Mouse (Mus musculus) neural tube, embryonic 14.5 days (tissue): ENCODE measurements around the gene Maml3. TPM values are rescaled to one million over a fixed set of nuclear protein-coding genes. Genes with fewer than 3 reads are reported as not detected.

ENCODE experiments used
- ATAC-seq: fragments of 200-750 bp; cut with Nextera tagmentation; 2 replicates; pipeline ENCODE4 v1.8.0; 2017; ENCODE audit warnings: low read depth, mild to moderate bottlenecking, moderate TSS enrichment, moderate library complexity
- H3K27ac ChIP-seq: fragments of 300-500 bp; sonication (generic); 2 replicates; pipeline ENCODE4 v1.5.1; 2014; ENCODE audit warnings: low read depth, mild to moderate bottlenecking, control low read depth, low read length, moderate library complexity, mixed read lengths
- H3K27me3 ChIP-seq: fragments of 300-500 bp; sonication (generic); 2 replicates; pipeline ENCODE4 v1.6.1; 2014; ENCODE audit warnings: low read length; ENCODE audit not compliant: control insufficient read depth, insufficient read depth
- H3K36me3 ChIP-seq: fragments of 300-500 bp; sonication (generic); 2 replicates; pipeline ENCODE4 v1.6.1; 2014; ENCODE audit warnings: low read length, mixed read lengths; ENCODE audit not compliant: control insufficient read depth, insufficient read depth
- H3K4me1 ChIP-seq: fragments of 300-500 bp; sonication (generic); 2 replicates; pipeline ENCODE4 v1.6.1; 2014; ENCODE audit warnings: low read length; ENCODE audit not compliant: control insufficient read depth, insufficient read depth
- H3K4me2 ChIP-seq: fragments of 300-500 bp; sonication (generic); 2 replicates; pipeline ENCODE4 v1.6.1; 2014; ENCODE audit warnings: mild to moderate bottlenecking, low read depth, low read length, control low read depth
- H3K4me3 ChIP-seq: fragments of 300-500 bp; sonication (generic); 2 replicates; pipeline ENCODE4 v1.5.1; 2014; ENCODE audit warnings: low read depth, low read length, control low read depth, mixed read lengths
- H3K9ac ChIP-seq: fragments of 300-500 bp; sonication (generic); replicated peaks from 2 replicates; pipeline ENCODE4 v1.6.1; 2014; ENCODE audit warnings: low read depth, mild to moderate bottlenecking, control low read depth, low read length, mixed read lengths
- H3K9me3 ChIP-seq: fragments of 300-500 bp; sonication (generic); 2 replicates; pipeline ENCODE4 v1.6.1; 2016; ENCODE audit warnings: low read length; ENCODE audit not compliant: control insufficient read depth
- WGBS: fragments of 180-500 bp; shearing (Covaris S2); extraction: QIAGEN DNeasy Blood & Tissue Kit; methylation state at CpG from one replicate; pipeline ENCODE4 v1.1.7; 2014; 5-methylcytosine and 5-hydroxymethylcytosine counted together
- polyA plus RNA-seq: library from polyadenylated mRNA; unstranded; fragments of >200 nt; fragmentation: Nextera tagmentation; extraction: Ambion mirVana; gene quantifications from 2 replicates; pipeline ENCODE4 v1.2.1, GENCODE M21; 2014

The Maml3 gene
- polyA plus RNA-seq, 1 experiment from 2014 or later, result 8.2 TPM

GRCm38 (mm10) chr3:51914900-51915299, 190.0 kb downstream of the Maml3 start:
- ATAC-seq, result no peak
- Histone ChIP-seq H3K9ac (no peak overlapping the region), H3K36me3 (no peaks in the 10 kb centered on the region), H3K4me3 (no peak overlapping the region), H3K27ac (no peak overlapping the region), H3K4me1 (0 out of 2 replicates have a peak, but pooled peaks cover 13% of the 10 kb centered on the region), H3K4me2 (no peak overlapping the region), H3K9me3 (no peaks in the 10 kb centered on the region), H3K27me3 (no peaks in the 10 kb centered on the region)
- 83% methylated on average over 4 of the region's 4 CpGs for WGBS

GRCm38 (mm10) chr3:51913498-51913897, 191.4 kb downstream of the Maml3 start:
- 80% methylated on average over 8 of the region's 8 CpGs for WGBS

GRCm38 (mm10) chr3:51912214-51912613, 192.7 kb downstream of the Maml3 start:
- no peak for ATAC-seq
- no peak overlapping the region for H3K27ac ChIP-seq

More at GRCm38 (mm10) chr3:51913498-51913897, 191.4 kb downstream of the Maml3 start:
- no peaks in the 10 kb centered on the region for H3K36me3 ChIP-seq
- H3K4me2 ChIP-seq, result no peak overlapping the region
- H3K27ac ChIP-seq, result no peak overlapping the region
- no peak overlapping the region for H3K4me3 ChIP-seq
- 0 out of 2 replicates have a peak, but pooled peaks cover 13% of the 10 kb centered on the region for H3K4me1 ChIP-seq
- H3K27me3 ChIP-seq, result no peaks in the 10 kb centered on the region
- no peak for ATAC-seq
- no peak overlapping the region for H3K9ac ChIP-seq
- no peaks in the 10 kb centered on the region for H3K9me3 ChIP-seq

GRCm38 (mm10) chr3:51908437-51908990, 196.4 kb downstream of the Maml3 start:
- no peak overlapping the region for H3K27ac ChIP-seq
- H3K4me3 ChIP-seq, result no peak overlapping the region
- WGBS, result 32% methylated on average over 14 of the region's 14 CpGs
- no peaks in the 10 kb centered on the region for H3K27me3 ChIP-seq
- H3K4me2 ChIP-seq, result no peak overlapping the region
- ATAC-seq, result no peak
- H3K9ac ChIP-seq, result no peak overlapping the region
- no peaks in the 10 kb centered on the region for H3K36me3 ChIP-seq
- H3K4me1 ChIP-seq, result 0 out of 2 replicates have a peak, but pooled peaks cover 9% of the 10 kb centered on the region
- H3K9me3 ChIP-seq, result no peaks in the 10 kb centered on the region

More at GRCm38 (mm10) chr3:51912214-51912613, 192.7 kb downstream of the Maml3 start:
- Histone ChIP-seq H3K4me2 (no peak overlapping the region), H3K4me3 (no peak overlapping the region), H3K9ac (no peak overlapping the region), H3K36me3 (no peaks in the 10 kb centered on the region), H3K27me3 (no peaks in the 10 kb centered on the region), H3K4me1 (0 out of 2 replicates have a peak, but pooled peaks cover 13% of the 10 kb centered on the region), H3K9me3 (no peaks in the 10 kb centered on the region)
- 59% methylated on average over 8 of the region's 8 CpGs for WGBS

GRCm38 (mm10) chr3:51907113-51907860, 197.6 kb downstream of the Maml3 start:
- Histone ChIP-seq H3K27me3 (no peaks in the 10 kb centered on the region), H3K27ac (no peak overlapping the region), H3K4me2 (no peak overlapping the region), H3K36me3 (no peaks in the 10 kb centered on the region), H3K4me3 (no peak overlapping the region), H3K9ac (no peak overlapping the region), H3K9me3 (no peaks in the 10 kb centered on the region), H3K4me1 (0 out of 2 replicates have a peak, but pooled peaks cover 6% of the 10 kb centered on the region)
- 61% methylated on average over 10 of the region's 10 CpGs for WGBS
- 0 out of 2 replicates have a peak, but pooled peaks have one; percentile 32 for ATAC-seq

GRCm38 (mm10) chr3:51905903-51906302, 199.0 kb downstream of the Maml3 start:
- H3K4me3 ChIP-seq, result no peak overlapping the region
- 0 out of 2 replicates have a peak, but pooled peaks cover 7% of the 10 kb centered on the region for H3K4me1 ChIP-seq
- ATAC-seq, result no peak
- no peak overlapping the region for H3K27ac ChIP-seq
- H3K4me2 ChIP-seq, result no peak overlapping the region
- no peak overlapping the region for H3K9ac ChIP-seq
- H3K9me3 ChIP-seq, result no peaks in the 10 kb centered on the region
- no peaks in the 10 kb centered on the region for H3K36me3 ChIP-seq
- 81% methylated on average over 9 of the region's 9 CpGs for WGBS
- no peaks in the 10 kb centered on the region for H3K27me3 ChIP-seq

- H3K4me1 ChIP-seq, result 0 out of 2 replicates have a peak, but pooled peaks cover 11% of the 10 kb centered on the region
- H3K27me3 ChIP-seq, result no peaks in the 10 kb centered on the region
- H3K9me3 ChIP-seq, result no peaks in the 10 kb centered on the region
- 52% methylated on average over 12 of the region's 12 CpGs for WGBS
- ATAC-seq, result peak; percentile 39; the same call in 1 of the 2 replicates
- H3K4me2 ChIP-seq, result no peak overlapping the region
- H3K36me3 ChIP-seq, result no peaks in the 10 kb centered on the region
- no peak overlapping the region for H3K9ac ChIP-seq
- H3K4me3 ChIP-seq, result no peak overlapping the region
- H3K27ac ChIP-seq, result peak overlapping the region; percentile 62
These were observed 200.5 kb downstream of the Maml3 start for GRCm38 (mm10) chr3:51904357-51904855.

- WGBS, result 34% methylated on average over 2 of the region's 2 CpGs
- Histone ChIP-seq H3K4me3 (no peak overlapping the region), H3K4me1 (0 out of 2 replicates have a peak, but pooled peaks cover 11% of the 10 kb centered on the region), H3K27me3 (no peaks in the 10 kb centered on the region), H3K9me3 (no peaks in the 10 kb centered on the region), H3K27ac (peak overlapping the region; percentile 55; the same call in 1 of the 2 replicates), H3K4me2 (no peak overlapping the region), H3K36me3 (no peaks in the 10 kb centered on the region), H3K9ac (no peak overlapping the region)
- no peak for ATAC-seq
These were observed 203.7 kb downstream of the Maml3 start for GRCm38 (mm10) chr3:51901151-51901550.

GRCm38 (mm10) chr3:51894514-51894913, 210.4 kb downstream of the Maml3 start:
- WGBS, result 66% methylated on average over 8 of the region's 8 CpGs
- no peaks in the 10 kb centered on the region for H3K36me3 ChIP-seq
- no peaks in the 10 kb centered on the region for H3K9me3 ChIP-seq
- H3K27ac ChIP-seq, result no peak overlapping the region
- peaks cover 8% of the 10 kb centered on the region for H3K4me1 ChIP-seq
- H3K4me3 ChIP-seq, result no peak overlapping the region
- ATAC-seq, result no peak
- H3K27me3 ChIP-seq, result no peaks in the 10 kb centered on the region
- no peak overlapping the region for H3K9ac ChIP-seq
- no peak overlapping the region for H3K4me2 ChIP-seq
